Mouse (Mus musculus): ENCODE measurements around the gene Wdr63. TPM values are rescaled to one million over a fixed set of nuclear protein-coding genes. Genes with fewer than 3 reads are reported as not detected.

The Wdr63 gene
- under 1 TPM in 1 of 2 experiments, not detected in 1; 0.26 TPM for total RNA-seq (2021)
- long read RNA-seq, experiment 1, result 0 reads
- long read RNA-seq, experiment 2, result 0 reads

DNA sequence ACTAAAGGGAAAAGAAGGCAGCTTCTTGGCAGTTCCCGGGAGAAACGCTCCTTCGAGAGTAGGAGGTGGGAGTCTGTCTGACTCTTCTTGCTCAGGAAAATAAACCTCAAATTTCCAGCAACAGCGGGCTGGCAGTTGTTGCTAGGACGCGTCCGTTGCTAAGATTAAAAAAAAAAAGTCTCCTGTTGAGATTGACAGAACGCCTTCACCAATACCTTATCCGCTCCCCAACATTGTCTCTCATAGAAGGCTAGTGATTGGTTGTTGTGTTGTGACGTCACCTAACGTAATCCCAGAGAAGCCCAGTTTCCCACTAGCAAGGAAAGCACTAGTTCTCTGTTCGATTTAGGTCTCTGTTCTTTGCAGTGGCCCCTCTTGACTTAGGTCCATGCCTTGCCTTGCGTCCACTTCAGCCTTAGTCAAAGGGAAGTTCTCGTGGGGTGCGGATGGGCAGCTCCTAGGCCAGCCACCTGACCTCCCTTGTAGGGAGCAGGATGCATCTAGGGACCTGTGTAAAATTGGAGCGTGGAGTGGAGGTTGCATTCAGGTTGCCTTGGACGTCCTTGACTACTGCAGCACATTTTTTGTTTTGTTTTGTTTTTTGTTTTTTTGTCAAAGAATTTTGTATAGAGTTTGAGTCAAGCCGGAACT, at the start of gene Wdr63:
Gene Wdr63, minus strand, starts transcription at position 210 of the 651 bp plus-strand sequence.
- DNase-seq, result peak; percentile 57 to 58

DNA sequence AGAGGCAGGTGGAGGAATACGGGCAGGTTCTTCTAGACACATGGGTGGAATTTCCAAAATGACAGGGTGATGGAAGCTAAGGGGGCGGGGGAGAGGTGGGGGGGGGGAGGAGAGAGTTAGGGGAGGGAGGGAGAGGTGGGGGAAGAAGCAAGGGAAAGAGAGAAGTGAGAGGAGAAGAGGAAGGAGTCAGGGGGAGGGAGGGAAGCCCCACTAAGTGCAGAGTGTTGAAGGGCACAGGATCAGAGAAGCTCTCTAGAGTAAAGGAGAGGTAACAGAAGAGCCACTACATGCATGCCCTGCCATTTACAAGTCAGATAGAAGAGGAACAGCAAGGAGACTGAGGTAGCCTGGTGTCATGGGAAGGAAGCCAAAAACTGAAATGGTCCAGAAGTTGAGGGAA, 48.9 kb upstream of the Wdr63 start:
- no peak for DNase-seq

DNA sequence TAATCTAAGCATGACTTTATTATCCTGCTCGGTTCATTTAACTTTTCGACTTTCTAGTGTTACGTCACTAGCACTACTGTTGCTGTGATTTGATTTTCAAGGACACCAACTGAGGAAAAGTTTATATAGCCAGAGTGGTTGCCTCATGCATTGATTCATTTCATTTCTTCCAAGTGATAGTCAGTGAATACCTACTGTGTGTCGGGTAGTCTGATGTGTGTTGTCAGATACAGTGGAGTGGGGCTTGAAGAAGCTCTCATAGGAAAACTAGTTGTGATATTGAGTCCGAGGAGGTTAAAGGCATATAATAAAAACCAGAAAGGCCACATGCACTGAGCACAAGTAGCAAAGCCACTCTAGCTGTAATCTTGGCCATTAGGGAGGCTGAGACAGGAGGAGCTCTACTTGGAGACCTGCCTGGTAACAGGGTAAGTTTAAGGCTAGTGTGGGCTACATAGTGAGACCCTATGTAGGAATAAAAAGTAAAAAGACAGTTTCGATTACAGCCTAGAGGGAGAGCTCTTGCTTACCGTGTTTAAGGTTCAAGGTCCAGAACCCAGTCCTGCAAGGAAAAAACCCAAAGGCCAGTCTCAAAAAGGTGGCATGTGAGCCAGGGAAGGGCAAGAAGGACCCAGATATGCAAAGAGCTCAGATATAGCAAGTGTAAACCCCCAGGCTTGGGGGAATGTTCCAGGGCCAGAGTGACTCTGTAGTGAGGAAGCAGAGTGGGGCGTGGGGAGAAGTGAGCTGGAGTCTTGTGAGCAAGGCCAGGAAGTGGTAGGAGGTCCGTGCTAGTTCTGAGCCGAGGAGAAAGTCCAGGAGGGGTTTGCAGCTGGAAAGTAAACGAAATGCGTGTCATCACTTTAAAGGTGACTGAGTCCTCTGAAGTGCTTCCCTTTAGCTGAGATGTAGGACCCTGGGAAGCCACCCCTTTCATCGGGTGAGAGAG, 48.0 kb upstream of the Wdr63 start:
- no peak for DNase-seq

DNA sequence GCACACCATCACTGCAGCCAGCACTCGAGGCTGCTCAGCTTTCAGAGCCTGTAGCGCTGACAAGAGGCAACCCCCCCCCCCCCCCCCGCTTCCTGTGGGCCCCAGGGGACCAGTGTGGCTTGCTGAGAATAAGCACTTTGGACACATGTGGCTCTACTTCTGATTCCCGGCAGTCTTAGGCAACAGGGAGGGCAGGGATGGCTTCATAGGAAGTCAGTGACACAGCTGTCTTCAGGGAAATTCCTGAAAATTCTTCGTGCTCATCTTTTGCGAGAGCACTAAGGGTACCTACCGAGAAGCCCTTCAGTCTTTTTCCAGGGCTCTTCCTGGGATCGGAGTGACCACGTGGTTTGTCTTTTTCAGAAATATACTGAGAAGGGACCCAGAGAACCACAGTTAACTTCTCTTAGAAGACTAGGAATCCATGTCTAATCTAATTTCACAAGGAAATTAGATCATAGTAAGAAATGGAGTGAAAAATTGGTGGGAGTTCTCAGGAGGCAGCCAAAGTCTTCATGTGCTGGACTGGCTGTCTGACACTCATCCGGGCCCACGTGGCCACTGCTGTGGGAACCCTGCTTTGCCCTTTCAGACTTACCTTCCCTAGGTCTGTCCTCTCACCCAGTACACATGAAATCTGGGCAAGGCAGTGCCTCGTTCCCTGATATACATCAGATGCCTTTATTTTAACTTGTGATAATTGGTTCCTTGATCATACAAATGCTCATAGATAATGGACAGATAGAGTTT, 46.1 kb upstream of the Wdr63 start:
- DNase-seq, result no peak

DNA sequence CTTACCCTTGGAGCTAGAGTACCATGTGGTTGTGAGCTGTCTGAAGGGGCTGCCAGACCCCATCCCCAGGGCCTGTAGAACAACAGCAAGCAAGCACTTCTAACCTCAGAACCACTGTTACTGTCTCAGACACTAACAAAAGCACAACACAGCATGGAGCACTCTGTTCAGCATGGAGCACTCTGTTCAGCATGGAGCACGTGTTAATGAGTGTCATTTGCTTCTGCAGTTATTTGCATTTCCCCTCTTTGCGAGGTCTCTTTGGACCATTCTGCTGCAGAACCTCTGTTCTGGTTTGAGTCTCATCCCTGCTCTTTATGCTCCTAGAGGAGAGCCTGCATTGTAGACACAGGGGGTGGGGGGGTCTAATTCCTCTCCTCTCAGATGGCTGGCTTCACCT, 45.0 kb upstream of the Wdr63 start:
- DNase-seq, result no peak

DNA sequence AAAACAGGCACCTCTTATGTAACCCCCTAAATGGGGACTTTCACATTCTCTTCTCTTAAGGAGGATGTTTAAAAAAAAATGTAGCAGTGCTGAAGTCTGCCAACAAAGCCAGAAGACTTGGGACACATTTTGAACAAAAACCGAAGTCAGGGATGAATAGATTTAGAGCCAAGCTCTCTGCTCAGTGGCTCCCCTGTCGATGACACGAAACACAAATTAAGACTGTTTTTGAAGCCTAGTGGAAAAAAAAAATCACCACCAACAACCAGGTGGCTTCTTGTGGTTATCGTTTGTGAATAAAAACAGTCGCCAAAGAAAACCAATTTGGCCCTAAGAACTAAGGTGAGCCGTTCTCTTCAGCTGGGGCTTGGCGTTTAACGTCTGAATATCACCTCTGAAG, 44.4 kb upstream of the Wdr63 start:
- DNase-seq, result no peak

DNA sequence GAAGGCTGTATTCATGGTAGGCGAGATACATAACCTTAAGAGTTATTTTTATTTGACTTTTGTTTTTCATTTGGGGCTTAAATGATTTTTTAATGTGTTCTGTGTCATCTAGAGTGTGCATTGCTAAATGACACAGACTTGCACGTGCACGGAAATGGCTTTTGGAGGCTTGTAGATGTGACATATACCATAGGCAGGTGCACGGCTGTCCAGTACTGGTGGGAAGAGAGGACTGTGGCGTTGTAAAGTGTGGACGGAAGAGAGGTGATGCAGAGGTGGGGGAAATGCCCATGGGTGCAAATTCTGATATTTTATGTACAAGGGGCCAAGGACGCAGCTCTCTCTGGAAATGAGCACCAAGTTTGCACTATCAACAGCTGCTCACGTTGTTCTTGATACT, 43.8 kb upstream of the Wdr63 start:
- DNase-seq, result no peak

DNA sequence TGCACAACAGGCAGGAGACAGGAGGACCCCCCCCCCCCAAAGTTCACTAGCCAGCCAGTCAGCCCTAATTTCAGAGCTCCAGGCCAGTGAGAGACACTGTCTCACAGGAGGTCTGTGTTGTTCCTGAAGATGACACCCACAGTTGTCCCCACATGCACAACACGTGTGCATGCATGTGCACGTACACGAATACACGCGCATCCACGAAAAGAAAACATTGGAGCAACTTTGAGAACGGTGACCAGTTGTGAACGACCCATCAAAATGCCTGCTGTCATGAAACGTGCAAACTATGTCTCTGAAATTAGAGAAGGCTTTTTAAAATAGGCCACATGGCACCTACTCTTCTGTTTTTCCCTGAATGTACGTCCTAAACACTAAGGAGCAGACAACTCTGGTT, 43.4 kb upstream of the Wdr63 start:
- DNase-seq, result no peak

DNA sequence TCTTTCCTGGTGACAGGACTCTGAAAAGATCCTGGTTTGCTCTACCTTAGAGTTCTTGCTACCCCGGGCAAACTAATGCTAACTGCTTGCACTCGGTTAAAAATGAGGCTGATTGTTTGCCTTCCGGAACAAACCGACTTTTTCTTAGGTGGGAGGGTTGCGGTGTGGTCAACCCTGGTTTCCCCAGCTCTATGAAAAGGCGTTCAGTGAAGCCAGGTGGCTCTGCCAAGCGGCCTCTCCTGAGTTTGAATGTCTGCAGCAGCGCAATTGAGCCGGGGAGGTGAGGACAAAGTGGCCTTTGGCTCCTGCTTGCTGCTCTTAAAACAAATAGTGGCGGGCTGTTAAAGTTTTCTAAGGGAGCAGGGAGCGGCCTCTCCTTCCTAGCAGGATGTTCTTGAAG, 42.6 kb upstream of the Wdr63 start:
- DNase-seq, result no peak

DNA sequence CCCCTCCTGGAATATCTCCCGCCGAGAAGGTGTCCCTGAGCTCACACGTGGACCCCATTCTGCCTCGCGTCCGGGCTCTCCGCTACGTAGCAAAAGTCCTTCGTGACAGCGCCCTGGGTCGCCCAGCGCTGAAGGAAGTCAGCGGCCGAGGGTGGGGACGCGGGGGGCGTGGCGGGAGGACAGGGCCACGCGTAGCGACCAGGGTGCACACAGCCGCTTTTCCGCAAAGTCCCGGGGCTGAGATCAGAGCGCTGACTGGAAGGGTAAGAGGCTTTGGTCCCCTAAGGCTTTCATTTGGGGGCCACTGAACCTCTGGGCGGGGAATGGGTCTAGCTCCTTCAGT, 42.1 kb upstream of the Wdr63 start:
- peak; percentile 50 to 66 for DNase-seq

DNA sequence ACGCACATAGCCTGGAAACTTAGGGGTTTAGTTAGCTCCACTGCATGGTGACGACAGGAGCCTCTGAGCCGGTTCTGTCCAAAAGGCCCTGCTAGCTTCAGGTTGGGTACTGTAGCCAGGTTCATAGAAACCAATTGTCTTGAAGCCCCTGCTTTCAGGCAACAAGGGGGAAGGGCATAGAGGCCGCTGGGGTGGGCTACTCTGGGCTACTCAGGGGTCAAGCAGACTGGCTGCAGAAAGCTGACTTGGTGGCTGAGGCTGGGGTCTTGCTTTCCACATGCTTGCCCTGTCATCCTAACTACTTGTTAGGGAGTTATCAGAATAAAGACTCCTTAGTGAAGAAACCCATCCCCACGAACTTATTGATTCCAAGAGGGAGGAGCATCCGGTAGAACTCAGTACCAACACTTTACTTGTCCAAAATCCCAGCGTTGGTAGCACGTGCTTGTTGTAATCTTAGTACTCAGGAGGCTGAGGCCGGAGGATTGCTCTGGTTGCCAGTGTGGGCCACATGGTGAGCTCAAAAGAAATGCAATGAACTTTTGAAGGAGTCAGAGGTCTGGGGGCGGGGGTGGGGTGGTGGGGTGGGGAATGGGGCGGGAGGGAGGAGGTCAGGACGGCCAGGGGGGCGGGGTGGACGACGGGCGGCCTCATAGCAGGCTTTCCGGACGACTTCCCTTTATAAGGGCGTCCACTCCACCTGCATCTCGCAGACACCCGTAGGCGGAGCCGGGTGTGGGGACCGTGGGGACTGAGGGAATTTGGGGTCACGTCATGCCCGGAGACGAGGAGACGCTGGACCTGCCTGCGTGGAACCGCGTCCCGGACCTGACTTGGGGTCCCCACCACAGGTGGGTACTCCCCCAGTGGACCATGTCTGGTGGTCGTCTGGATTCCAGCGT, 41.5 kb upstream of the Wdr63 start, which contains the start of gene Mcoln2:
Gene Mcoln2, plus strand, starts transcription at position 678 of the 902 bp plus-strand sequence.
- peak in 1 of 2 experiments; percentile 7 for DNase-seq

DNA sequence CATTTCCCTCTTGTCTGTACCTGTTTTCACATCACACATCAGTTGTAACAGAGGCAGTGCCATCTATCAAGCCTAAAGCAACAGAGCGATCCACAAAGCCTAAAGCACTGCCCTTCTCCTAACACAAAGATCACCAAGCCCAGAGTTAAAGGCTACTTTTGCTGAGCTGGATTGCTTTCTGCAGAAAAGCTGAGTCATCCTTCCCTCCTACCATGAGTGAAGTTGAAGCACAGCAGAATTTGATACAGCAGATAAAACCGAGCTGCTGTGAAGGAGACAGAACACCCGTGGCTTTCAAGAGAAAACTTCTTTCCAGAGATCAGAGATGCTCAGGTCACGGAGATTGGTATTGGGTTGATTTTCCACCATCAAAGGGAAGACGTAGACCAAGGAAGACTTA, 38.2 kb upstream of the Wdr63 start:
- no peak for DNase-seq

DNA sequence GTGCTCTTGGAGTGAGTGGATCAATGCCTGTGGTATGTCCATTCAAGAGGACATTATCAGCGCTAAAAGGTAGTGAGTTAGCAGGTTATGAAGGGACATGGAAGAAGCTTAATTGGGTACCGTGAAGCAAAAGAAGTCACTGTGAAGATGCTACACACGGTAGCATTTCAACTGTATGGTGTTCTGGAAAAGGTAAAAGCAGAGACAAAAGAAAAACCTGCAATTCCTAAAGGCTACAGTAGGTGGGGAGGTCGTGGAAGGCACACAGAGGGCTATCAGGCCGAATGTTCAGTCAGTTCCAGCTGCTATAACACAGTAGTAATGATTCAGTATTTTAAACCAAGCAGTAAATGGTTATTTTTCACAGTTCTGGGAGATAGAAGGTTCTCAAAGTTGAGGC, 37.6 kb upstream of the Wdr63 start:
- no peak for DNase-seq

DNA sequence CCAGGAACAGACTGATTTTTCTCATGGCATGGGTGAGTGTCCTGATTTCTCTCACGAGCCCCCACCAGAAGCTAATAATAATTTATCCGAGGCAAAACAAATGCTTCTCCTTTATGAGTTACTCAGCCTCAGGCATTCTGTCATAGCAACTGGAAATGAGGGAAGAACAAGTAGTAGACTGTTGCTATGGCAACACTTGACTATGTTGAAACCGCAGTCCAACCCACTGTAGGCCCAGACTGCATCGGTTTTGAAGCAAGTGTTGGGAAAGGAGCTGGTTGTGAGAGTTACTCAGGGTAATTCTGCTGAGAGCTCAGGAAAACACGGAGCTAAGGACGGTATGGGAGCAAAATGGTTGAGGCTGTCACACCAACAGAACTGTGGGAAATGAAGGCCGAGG, 34.6 kb upstream of the Wdr63 start:
- no peak for DNase-seq

DNA sequence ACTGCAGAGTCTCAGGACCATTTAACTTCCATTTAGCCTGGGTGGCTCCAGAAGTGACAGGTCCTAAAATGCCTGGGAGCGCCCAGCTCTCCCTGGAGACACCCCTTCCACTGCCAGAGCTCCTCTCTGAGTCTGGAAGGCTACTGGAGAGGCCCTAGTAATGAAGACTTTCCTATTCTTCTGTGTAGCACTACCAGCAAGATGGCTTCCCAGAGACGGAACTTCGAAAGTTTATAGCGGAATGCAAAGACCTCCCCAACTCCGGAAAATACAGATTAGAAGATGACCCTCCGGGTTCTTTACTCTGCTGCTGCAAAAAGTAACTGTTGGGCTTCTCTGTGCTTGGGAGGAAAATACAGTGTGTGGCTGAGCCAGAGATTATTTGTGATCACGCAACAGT, 32.3 kb upstream of the Wdr63 start:
- no peak for DNase-seq

DNA sequence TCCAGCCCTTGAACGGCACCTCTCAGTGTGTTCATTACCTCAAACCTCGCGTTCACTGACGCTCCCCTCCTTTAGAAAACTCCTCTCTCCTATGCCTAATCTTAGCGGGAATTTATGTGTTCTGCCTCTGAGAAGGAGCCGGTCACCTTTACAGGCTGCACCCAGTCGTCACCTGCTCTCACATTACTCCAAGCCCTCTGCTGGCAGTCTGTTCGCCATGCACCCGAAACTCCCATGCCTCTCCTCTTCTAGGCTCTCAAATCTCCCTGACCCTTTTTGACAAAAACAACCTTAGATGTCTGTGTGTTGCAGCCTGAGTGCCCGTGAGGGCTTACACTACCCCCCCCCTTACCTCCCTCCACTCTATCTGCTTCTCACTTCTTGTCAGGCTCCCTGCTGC, 28.5 kb upstream of the Wdr63 start:
- DNase-seq, result no peak

DNA sequence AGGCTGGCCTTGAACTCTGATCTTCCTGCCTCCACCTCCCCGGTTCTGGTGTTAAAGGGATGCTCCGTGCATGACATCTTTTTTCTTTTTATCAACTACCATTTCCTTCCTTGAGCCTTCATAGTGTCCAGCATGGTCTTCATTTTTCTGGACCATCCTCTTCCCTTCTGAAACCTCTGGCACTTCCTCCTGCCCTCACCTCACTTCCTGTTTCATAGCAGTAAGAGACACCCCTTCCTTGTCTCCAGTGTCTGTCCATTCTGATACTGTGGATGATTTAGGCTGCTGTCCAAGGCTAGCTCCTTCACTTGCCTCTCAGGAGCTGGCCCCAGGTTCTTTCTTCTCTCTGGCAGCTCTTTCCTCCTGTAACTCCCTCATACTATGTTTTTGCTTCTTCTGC, 27.5 kb upstream of the Wdr63 start:
- no peak for DNase-seq

DNA sequence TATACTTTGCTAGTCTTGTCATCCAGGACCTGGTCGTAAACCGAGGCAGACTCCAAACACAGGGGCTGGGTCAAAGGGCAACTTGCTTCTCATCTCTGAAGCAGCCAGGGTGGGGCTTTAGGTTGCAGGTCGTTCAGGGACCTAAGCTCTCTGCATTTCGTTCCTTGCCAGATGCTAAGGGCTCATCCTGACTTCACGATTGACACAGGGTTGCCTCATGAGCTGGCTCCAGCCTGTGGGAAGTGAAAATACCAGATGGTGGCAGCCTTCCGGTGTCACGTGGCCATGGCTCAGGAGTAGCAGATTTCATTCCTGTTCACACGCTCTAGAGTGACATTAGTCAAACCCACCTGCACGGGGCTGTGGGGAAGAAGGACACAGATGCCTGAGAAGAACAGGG, 26.9 kb upstream of the Wdr63 start:
- no peak for DNase-seq

DNA sequence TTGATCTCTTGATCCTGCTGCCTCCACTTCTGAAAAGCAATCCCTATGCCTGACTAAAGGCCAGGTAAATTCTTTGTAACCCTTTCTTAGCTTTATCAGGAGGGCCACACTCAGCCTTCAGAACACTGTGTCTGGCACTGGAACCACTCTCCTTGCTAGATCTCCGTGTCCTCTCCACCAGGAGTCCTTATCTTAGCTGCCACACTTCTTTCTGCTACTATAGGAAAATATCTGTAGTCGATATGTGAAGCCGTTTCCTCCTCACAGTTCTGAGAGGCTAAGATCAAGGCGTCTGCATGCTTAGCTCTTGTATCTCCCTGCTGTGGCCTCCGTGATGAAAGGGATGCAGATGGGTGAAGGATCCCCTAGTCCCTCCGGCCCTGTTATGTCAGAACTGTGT, 19.3 kb upstream of the Wdr63 start:
- no peak for DNase-seq

DNA sequence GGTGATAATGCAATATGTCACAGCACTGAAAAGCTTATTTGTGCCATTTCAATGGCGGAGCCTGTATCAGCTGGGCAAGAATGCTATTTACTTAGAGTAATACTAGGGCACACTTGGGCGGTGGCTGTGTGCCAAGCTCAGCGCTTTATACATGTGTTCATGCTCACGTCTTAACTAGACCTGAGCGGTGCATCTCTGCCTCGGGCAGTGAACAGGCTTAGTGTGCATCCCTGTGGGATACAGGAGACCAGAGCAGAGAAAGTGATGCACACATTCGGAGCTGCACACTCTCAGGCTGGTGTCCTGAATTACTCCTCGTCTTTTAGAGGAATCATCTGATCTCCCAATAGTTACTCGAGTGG, 15.5 kb upstream of the Wdr63 start:
- DNase-seq, result no peak

DNA sequence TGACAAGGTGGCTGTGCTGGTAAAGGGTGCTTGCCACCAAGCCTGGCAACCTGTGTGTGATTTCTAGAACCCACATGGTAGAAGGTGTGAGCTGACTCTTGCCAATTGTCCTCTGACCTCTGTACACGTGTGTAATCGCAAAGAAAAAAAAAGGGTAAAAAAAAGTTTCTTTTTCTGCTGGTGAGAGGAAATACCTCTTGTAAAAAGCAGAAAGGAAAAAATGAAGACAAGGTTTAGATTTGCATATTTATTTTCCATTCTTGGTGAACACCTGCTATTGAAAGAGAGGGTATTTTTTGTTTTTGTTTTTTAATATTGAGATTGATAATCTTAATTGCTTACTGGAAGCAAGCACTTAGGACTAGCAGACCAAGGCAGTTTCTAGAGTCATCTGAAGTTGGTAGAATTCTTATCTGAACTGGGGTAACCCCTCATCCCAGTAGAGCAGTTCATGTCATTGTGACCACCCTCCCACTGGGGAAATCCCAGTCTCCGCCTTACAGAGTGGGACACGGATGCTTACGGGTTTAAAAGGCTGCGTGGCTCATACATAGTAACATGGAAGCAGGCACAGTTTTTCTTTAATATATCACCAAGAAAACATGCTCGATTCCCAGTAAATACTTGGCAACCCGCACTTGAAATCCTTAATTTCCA, 15.0 kb upstream of the Wdr63 start:
- DNase-seq, result no peak

DNA sequence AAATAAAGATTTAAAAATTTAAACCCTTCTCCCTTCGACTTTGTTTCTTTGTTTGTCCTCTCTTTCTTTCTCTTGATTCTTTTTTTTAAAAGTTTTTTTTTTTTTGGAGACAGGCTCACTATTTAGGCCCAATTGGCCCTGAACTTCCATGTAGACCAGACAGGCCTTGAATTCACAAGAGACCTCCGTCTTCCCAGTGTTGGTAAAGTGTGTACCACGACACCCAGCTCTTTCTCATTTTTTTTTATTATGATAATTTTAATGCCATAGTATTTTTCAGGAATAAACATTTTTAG, 14.1 kb upstream of the Wdr63 start:
- no peak for DNase-seq

Data from adrenal gland, postnatal 36 days (tissue).